Mouse (Mus musculus) heart, adult 2 months (tissue): ENCODE measurements at regions not wholly inside any gene's neighbourhood (a gene's known extent, or its start where the extent isn't known, plus 50 kb on each side); places are given as distances from the start of the nearest gene placed in this dataset.

Experiments used
- CTCF ChIP-seq: fragments of 200-600 bp; IDR thresholded peaks from 2 replicates; pipeline ENCODE4 v1.8.1; 2022; ENCODE audit warnings: antibody characterized with exemption, mild to moderate bottlenecking, moderate library complexity
- POLR2A ChIP-seq: fragments of 200-500 bp; IDR thresholded peaks from 2 replicates; pipeline ENCODE4 v1.6.1; 2011; ENCODE audit warnings: mild to moderate bottlenecking, low read depth, low read length, control low read depth; ENCODE audit not compliant: insufficient read depth

DNA sequence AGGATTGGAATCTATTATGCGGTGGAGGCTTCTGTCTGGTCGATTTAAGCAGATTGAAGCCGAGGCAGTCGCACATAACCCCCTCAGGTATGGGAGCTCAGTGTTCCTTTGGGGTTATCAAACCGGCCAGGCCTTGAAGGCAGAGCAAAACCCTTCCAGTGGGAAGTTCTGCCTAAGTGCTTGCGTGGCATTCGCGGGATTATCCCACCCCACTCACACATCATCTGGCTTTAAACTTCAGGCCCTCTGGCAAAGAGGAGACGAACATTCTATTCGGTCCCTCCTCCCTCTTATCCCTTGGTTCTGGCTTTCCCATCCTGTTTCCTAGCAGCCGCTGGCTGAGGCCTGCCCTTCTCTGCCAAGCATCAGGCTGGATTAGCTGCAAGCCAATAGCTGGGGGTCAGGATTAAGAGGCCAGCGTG, 691.2 kb downstream of the Tfap2b start:
- TF ChIP-seq POLR2A (no peak), CTCF (no peak)
